Mouse (Mus musculus): ENCODE results near the gene Gm28053.
A peak's percentile ranks its signal among the peaks of the same experiment; 100 is the strongest.

The Gm28053 gene

GRCm38 (mm10) chr6:48741273-48741672, 22.9 kb downstream of the Gm28053 start:
- no peak for DNase-seq (ENCODE audit: low read depth, low spot score)

GRCm38 (mm10) chr6:48741711-48742206, 23.4 kb downstream of the Gm28053 start:
- no peak for DNase-seq (ENCODE audit: low read depth, low spot score)

GRCm38 (mm10) chr6:48742422-48743351, 24.3 kb downstream of the Gm28053 start:
- peak; percentile 33 for DNase-seq (ENCODE audit: low read depth, low spot score)

- DNase-seq (ENCODE audit: low read depth, low spot score): no peak
Observed at GRCm38 (mm10) chr6:48745490-48745889, 27.1 kb downstream of the Gm28053 start.

GRCm38 (mm10) chr6:48745959-48746889, 27.8 kb downstream of the Gm28053 start, which contains the start of gene Gimap5:
Gene Gimap5, plus strand, starts transcription at chr6:48746197.
- peak; percentile 36 for DNase-seq (ENCODE audit: low read depth, low spot score)

GRCm38 (mm10) chr6:48747091-48747966, 28.9 kb downstream of the Gm28053 start:
- DNase-seq (ENCODE audit: low read depth, low spot score): no peak

- DNase-seq (ENCODE audit: low read depth, low spot score): no peak
Observed at GRCm38 (mm10) chr6:48763567-48764270, 45.3 kb downstream of the Gm28053 start.

GRCm38 (mm10) chr6:48764496-48764895, 46.1 kb downstream of the Gm28053 start:
- DNase-seq (ENCODE audit: low read depth, low spot score): no peak

- no peak for DNase-seq (ENCODE audit: low read depth, low spot score)
Observed at GRCm38 (mm10) chr6:48768178-48768869, 49.9 kb downstream of the Gm28053 start.

- no peak for DNase-seq (ENCODE audit: low read depth, low spot score)
Observed at GRCm38 (mm10) chr6:48768933-48769332, 50.5 kb downstream of the Gm28053 start.

GRCm38 (mm10) chr6:48770696-48771095, 52.3 kb downstream of the Gm28053 start, which contains the start of gene Gimap3:
Gene Gimap3, minus strand, starts transcription at chr6:48770851.
- DNase-seq (ENCODE audit: low read depth, low spot score): no peak

- DNase-seq (ENCODE audit: low read depth, low spot score): peak; percentile 87
Observed at GRCm38 (mm10) chr6:48772030-48772429, 53.6 kb downstream of the Gm28053 start.

- no peak for DNase-seq (ENCODE audit: low read depth, low spot score)
Observed at GRCm38 (mm10) chr6:48784406-48784805, 66.0 kb downstream of the Gm28053 start.

GRCm38 (mm10) chr6:48785189-48785588, 66.8 kb downstream of the Gm28053 start:
- DNase-seq (ENCODE audit: low read depth, low spot score): no peak

GRCm38 (mm10) chr6:48785601-48786000, 67.2 kb downstream of the Gm28053 start:
- DNase-seq (ENCODE audit: low read depth, low spot score): no peak

- DNase-seq (ENCODE audit: low read depth, low spot score): no peak
Observed at GRCm38 (mm10) chr6:48787867-48788266, 69.5 kb downstream of the Gm28053 start.

- no peak for DNase-seq (ENCODE audit: low read depth, low spot score)
Observed at GRCm38 (mm10) chr6:48801897-48802296, 83.5 kb downstream of the Gm28053 start.

Data from brain, adult 2 months (tissue).